Mouse (Mus musculus): ENCODE results near the gene Skint8.

- TF ChIP-seq CTCF (IDR thresholded peaks at IDR 0.05; ENCODE audit: borderline replicate concordance, extremely low read depth, insufficient read depth, insufficient read length) (peak; percentile 82; the same call in 1 of the 2 replicates), POLR2A (IDR thresholded peaks at IDR 0.05; ENCODE audit: borderline replicate concordance, extremely low read depth, insufficient read depth, insufficient read length, poor library complexity, severe bottlenecking) (no peak)
These were observed 32.6 kb upstream of the Skint8 start for GRCm38 (mm10) chr4:111886607-111887006.

All from brain, embryonic 14.5 days (tissue).